Comparison of ENCODE assay signal across 7 mouse cellular contexts in genomic region chr19:57361939-57362307, GRCm38 (mm10). TPM values are rescaled to one million over a fixed set of nuclear protein-coding genes. Genes with fewer than 3 reads are reported as not detected.
DNase-seq lines count a peak whose midpoint lies in the region; ATAC-seq and TF ChIP-seq lines count a peak whose summit lies in the region.

No protein-coding gene starts in this region.

- ATAC-seq in lung, embryonic 16.5 days (ENCODE audit: low read depth): no peak
- no peak for ATAC-seq in limb, embryonic 12.5 days (ENCODE audit: insufficient number of reproducible peaks, insufficient read depth, low FRiP score, low TSS enrichment, low read depth)
- ATAC-seq in stomach, embryonic 14.5 days (ENCODE audit: insufficient number of reproducible peaks, insufficient read depth, low FRiP score, low read depth): no peak

- peak overlapping the region; percentile 95 for H3K27ac ChIP-seq in lung, embryonic 16.5 days (ENCODE audit: low read length)
- peak overlapping the region; percentile 44; the same call in 1 of the 2 replicates for H3K27ac ChIP-seq in embryonic fibroblast, embryonic 13.5 days (ENCODE audit: insufficient read depth, low read length)
- H3K27ac ChIP-seq in limb, embryonic 12.5 days: peak overlapping the region; percentile 96; the same call in 1 of the 2 replicates
- peak overlapping the region; percentile 97; the same call in 1 of the 2 replicates for H3K27ac ChIP-seq in stomach, embryonic 14.5 days (ENCODE audit: low read length)

- no peak for TF ChIP-seq CTCF in embryonic fibroblast, embryonic 13.5 days (IDR thresholded peaks at IDR 0.05; ENCODE audit: borderline replicate concordance, insufficient read depth, low read length)

- 8% methylated on average over 3 of the region's 3 CpGs for WGBS in lung, embryonic 16.5 days
- 19% methylated on average over 3 of the region's 3 CpGs for WGBS in limb, embryonic 12.5 days
- WGBS in stomach, embryonic 14.5 days: 9% methylated on average over 3 of the region's 3 CpGs

- H3K9me3 ChIP-seq in lung, embryonic 16.5 days (ENCODE audit: control insufficient read depth, low read length): no peaks in the 10 kb centered on the region
- no peaks in the 10 kb centered on the region for H3K9me3 ChIP-seq in limb, embryonic 12.5 days
- H3K9me3 ChIP-seq in stomach, embryonic 14.5 days (ENCODE audit: control insufficient read depth, low read depth, low read length): no peaks in the 10 kb centered on the region

- peak overlapping the region; percentile 99 for H3K9ac ChIP-seq in lung, embryonic 16.5 days (ENCODE audit: low read length)
- peak overlapping the region; percentile 99 for H3K9ac ChIP-seq in limb, embryonic 12.5 days (replicated peaks)
- peak overlapping the region; percentile 99 for H3K9ac ChIP-seq in stomach, embryonic 14.5 days (replicated peaks; ENCODE audit: low read depth, low read length)

- H3K4me2 ChIP-seq in lung, embryonic 16.5 days (ENCODE audit: low read depth, low read length): peak overlapping the region; percentile 70
- H3K4me2 ChIP-seq in limb, embryonic 12.5 days: peak overlapping the region; percentile 64
- H3K4me2 ChIP-seq in stomach, embryonic 14.5 days (replicated peaks; ENCODE audit: low read depth, low read length): peak overlapping the region; percentile 76

- peak overlapping the region; percentile 87 for H3K4me3 ChIP-seq in lung, embryonic 16.5 days (ENCODE audit: low read length)
- H3K4me3 ChIP-seq in embryonic fibroblast, embryonic 13.5 days (ENCODE audit: insufficient read depth, low read length): peak overlapping the region; percentile 78
- peak overlapping the region; percentile 91 for H3K4me3 ChIP-seq in limb, embryonic 12.5 days (replicated peaks)
- peak overlapping the region; percentile 98 for H3K4me3 ChIP-seq in stomach, embryonic 14.5 days (ENCODE audit: low read depth, low read length)

- TF ChIP-seq POLR2A in embryonic fibroblast, embryonic 13.5 days (IDR thresholded peaks at IDR 0.05; ENCODE audit: low read depth, low read length): no peak

- no peaks in the 10 kb centered on the region for H3K27me3 ChIP-seq in lung, embryonic 16.5 days (ENCODE audit: control insufficient read depth, insufficient read depth, low read depth, low read length)
- H3K27me3 ChIP-seq in limb, embryonic 12.5 days: no peaks in the 10 kb centered on the region
- H3K27me3 ChIP-seq in stomach, embryonic 14.5 days (ENCODE audit: control insufficient read depth, insufficient read depth, low read length): no peaks in the 10 kb centered on the region

- peaks cover 46% of the 10 kb centered on the region for H3K4me1 ChIP-seq in lung, embryonic 16.5 days (replicated peaks; ENCODE audit: control insufficient read depth, insufficient read depth, low read length)
- peaks cover 12% of the 10 kb centered on the region for H3K4me1 ChIP-seq in embryonic fibroblast, embryonic 13.5 days (ENCODE audit: control insufficient read depth, insufficient read depth, low read length)
- peaks cover 56% of the 10 kb centered on the region for H3K4me1 ChIP-seq in limb, embryonic 12.5 days (replicated peaks)
- peaks cover 55% of the 10 kb centered on the region for H3K4me1 ChIP-seq in stomach, embryonic 14.5 days (ENCODE audit: control insufficient read depth, insufficient read depth, low read length)

- H3K36me3 ChIP-seq in lung, embryonic 16.5 days (ENCODE audit: control insufficient read depth, insufficient read depth, low read length): no peaks in the 10 kb centered on the region
- no peaks in the 10 kb centered on the region; the same call in 1 of the 2 replicates for H3K36me3 ChIP-seq in limb, embryonic 12.5 days
- no peaks in the 10 kb centered on the region for H3K36me3 ChIP-seq in stomach, embryonic 14.5 days (ENCODE audit: control insufficient read depth, insufficient read depth, low read length)

- DNase-seq in lung, postnatal 4 days: no peak
- DNase-seq in gastrocnemius, postnatal 10 days: no peak
- DNase-seq in natural killer cell, adult 2 months (ENCODE audit: low spot score in 2 of 2): no peak

RNA-seq across cellular contexts. Expression of gene Fam160b1, which starts 1.4 kb away (rescaled TPM):
- polyA plus RNA-seq in lung, embryonic 16.5 days (2015; fragmentation: Nextera tagmentation; extraction: Ambion mirVana): 15.0 and 15.5 TPM in 2 replicates
- 23.6 and 24.7 TPM in 2 replicates for polyA plus RNA-seq in embryonic fibroblast, embryonic 13.5 days (2011; ENCODE audit: insufficient read length, low read depth, missing spikeins)
- 17.6 and 18.1 TPM in 2 replicates for polyA plus RNA-seq in limb, embryonic 12.5 days (2016; fragmentation: Nextera tagmentation; extraction: Ambion mirVana)
- polyA plus RNA-seq in stomach, embryonic 14.5 days (2014; fragmentation: Nextera tagmentation; extraction: Ambion mirVana): 16.6 and 20.4 TPM in 2 replicates
- total RNA-seq in gastrocnemius, postnatal 10 days (2021): 10 to 100 TPM in 1 of 2 experiments, 1 to 10 TPM in 1; 9.6 to 12.8 TPM

RNA-seq across cellular contexts. Expression of gene Ablim1, which starts 47.2 kb away (rescaled TPM):
- 53.3 and 54.5 TPM in 2 replicates for polyA plus RNA-seq in lung, embryonic 16.5 days (2015; fragmentation: Nextera tagmentation; extraction: Ambion mirVana)
- polyA plus RNA-seq in embryonic fibroblast, embryonic 13.5 days (2011; ENCODE audit: insufficient read length, low read depth, missing spikeins): 16.7 and 24.0 TPM in 2 replicates
- 22.1 and 26.1 TPM in 2 replicates for polyA plus RNA-seq in limb, embryonic 12.5 days (2016; fragmentation: Nextera tagmentation; extraction: Ambion mirVana)
- 36.9 and 43.7 TPM in 2 replicates for polyA plus RNA-seq in stomach, embryonic 14.5 days (2014; fragmentation: Nextera tagmentation; extraction: Ambion mirVana)
- 10 to 100 TPM; 42.8 to 52.0 TPM for total RNA-seq in gastrocnemius, postnatal 10 days (2021)

Comparison
In these comparisons a context has a peak if more than half of its experiments do, and no peak if none do; other contexts are left out.
1. H3K27ac ChIP-seq: peak in every context shown above with its lines; median percentile 97 in stomach, embryonic 14.5 days; 96 in limb, embryonic 12.5 days; 95 in lung, embryonic 16.5 days; 44 in embryonic fibroblast, embryonic 13.5 days.